Mouse (Mus musculus): ENCODE results near the gene Gm20696.

DNA sequence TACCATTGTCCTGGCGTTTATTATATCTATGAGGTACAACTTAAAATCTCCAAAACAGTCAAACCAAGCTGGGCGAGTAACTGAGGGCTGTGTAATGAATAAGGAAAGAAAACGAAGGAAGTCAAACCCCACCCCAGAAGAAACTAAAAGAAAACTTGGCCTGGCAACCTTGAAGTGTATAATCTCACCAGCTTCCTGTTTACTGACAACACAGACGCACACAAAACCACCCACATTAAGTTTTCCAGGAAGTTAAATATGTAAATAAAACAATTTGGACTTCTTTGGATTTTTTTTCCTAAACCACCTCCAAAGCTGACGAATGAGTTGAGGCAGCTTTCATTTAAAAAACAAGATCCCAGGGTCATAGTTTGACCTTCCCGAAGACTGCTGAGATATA is 125.9 kb downstream of the Gm20696 start:
- no peak for TF ChIP-seq CTCF (IDR thresholded peaks at IDR 0.05; ENCODE audit: low read depth, low read length)
- no peak for TF ChIP-seq TAL1 (conservative IDR thresholded peaks at IDR 0.05; ENCODE audit: low read depth, low read length)

Data from G1E (cell line).